Mouse (Mus musculus) B cell, adult 2 months (primary cell): Measurements from ENCODE around the gene Tsen2.

Experiments
- DNase-seq, 2 experiments: peaks; one replicate each; pipeline ENCODE4 v3.0.0; 2022

Gene Tsen2

DNA sequence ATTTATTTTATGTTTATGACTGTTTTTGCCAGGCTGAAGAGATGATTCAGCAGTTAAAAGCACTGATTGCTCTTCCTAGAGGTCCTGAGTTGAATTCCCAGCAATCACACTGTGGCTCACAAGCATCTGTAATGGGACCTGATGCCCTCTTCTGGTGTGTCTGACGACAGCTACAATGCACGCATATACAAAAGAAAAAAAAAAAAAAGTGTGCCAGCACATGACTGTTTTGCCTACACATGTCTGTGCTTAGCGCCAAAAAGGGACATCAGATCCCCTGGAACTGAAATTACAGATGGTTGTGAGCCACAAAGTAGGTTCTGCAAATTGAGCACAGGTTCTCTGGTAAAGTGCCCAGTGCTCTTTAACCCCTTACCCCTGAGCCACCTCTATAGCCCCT lies 2.1 kb upstream of the Tsen2 start:
- no peak for DNase-seq

DNA sequence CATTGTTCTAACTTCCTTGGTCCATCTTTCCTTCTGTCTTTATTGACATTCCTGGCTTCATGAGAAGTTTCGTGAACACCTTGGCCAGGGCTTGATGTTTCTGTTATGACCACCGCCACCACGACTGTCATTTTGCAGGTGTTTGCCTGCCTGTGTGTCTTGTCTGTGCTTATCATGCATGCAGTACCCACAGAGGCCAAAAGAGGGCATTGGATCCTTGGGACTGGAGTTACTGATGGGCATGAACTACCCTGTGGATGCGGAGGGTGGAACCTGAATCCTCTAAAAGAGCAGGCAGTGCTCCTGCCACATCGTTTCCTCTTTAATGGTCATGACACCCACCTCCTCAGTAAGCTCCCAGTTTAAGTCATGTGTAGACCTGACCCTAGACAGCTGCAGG lies 1.8 kb downstream of the Tsen2 start:
- DNase-seq = peak; percentile 42 to 55

DNA sequence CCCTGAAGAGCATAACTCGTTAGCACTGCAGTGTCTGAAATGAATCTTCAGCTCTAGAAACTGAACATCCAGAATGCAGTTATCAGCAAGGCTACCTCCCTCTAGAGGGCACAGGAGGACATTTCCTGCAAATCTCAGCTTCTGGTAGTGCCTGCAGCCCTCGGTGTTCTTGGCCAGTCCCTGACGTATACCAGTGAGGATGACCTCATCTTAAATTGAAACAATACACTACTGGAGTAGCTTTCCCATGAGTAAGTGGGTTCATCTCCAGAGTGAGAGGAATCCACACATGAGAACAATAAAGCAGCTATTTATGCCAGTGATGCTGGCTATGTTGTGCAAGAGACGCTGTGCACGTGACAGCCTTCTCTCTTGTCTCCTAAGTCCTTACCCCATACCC lies 11.0 kb downstream of the Tsen2 start:
- no peak for DNase-seq

DNA sequence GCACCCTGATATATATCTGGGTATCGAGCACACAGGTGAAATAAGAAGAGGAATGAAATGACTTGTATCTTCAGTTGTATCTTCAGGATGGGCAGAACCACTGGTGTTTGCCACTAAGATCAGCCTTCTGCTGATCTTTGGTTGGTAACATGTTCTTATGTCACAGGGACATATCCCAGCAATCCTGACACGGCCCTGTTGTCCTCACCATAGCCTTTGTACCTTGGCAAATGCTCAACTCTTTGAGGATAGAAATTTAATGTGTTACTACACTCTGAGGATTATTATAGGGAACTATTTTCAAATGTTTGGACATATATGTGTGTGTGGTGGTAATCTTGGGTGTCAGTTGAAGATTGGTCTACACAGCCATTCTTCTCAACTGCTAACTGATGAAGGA lies 13.7 kb downstream of the Tsen2 start:
- DNase-seq = no peak

DNA sequence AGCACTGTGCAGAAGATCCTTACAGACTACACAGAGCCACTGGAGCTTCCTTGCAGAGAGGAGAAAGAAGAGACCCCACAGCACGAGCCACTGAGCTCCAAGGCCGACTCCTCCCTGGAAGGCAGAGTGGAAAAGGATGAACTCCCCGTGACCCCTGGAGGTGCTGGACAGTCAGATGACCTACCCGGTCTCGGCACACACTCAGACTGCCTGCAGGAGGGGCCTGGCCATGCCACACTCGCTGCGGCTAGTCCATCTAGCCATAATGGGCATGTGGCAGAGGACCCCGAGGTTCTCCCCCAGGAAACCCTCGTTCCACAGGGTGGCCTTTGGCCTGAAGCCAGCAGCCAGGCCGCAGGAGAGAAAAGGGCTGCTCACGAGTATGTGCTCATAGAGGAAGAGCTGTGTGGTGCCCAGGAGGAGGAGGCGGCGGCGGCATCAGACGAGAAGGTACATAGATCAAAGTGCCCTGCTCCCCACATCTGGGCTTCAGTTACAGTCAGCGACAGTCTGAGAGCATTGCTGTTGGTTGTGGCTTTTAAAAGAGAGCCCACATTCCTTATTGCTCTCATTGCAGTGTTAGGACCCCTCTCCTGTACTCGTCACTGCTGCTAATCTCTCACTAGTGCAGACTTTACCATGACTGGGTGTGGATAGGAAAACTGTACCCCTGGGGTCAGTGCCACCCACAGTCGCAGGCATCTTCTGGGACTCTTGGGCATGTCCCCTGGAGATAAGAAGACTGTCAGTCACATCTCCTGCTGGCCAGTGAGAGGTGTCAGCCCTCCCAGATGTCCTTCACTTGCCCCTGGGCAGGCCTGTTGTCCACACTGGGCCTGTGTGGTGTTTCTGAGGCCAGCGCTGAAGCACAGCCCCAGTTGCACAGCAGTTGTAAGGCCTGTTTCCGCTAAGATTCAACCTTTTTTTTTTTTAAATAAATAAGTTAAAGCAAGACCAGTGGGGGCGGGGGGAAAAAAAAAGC lies 15.5 kb downstream of the Tsen2 start:
- DNase-seq = no peak

DNA sequence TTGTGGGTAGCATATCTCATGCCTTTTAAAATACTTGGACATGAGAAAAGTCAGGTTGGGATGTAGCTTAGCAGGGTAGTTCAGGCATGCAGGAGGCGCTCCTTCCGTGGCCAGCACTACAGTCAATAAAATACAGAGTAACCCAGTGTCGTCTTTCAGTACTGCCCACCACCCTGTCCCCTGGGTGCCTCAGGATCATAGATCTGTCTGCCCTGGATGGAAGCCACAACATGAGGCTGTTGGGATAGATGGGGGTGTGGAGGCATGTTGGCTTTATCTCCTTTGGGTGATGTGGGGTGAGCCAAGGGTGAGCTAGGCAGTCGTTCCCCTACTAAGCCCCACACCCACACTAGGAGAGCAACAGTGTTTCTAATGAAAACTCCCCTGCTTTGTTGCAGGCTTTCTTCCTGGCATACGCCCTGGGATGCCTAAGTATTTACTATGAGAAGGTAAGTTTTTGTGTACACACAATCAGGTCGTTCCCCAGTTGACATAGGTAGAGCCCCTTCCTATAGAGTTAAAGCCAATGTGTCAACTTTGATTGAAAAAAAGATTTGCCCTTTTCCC lies 21.1 kb downstream of the Tsen2 start:
- no peak for DNase-seq

DNA sequence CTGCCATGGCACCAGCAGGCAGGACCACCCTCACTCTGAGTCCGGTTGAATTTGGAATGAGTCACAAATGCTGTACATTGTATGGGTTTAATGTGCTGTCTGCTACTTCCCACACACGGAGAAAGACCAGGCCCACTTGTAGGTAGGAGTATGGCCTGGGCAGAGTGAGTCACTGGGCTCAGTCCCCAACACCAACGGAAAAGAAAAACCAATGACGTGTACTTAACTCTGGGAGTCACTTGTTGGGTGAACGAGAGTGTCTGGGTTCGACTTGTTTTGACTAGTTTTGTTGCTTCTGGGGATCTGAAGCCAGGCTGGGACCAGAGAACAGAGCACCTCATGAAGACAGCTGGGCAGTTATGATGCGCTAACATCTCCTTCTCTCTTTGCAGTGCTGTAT lies 29.7 kb downstream of the Tsen2 start:
- no peak for DNase-seq

DNA sequence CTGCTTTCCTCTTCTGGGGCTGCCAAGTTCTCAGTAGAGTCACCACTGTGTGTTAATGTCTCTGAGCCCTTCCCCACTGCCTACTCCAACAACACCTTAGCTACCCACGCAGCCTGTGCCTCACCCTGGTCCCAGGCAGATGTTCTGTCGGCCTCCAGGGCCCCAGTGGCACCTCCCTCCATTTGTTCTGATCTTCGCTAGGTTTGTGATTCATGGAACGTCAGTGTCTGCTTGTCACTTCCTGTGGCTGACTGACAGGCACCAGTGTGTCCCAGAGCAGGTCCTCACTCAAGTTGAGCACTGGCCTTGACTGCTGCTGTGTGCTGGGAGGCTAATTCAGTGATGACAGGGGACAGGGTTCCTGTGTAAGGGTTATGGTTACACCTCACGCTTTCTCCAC lies 32.9 kb downstream of the Tsen2 start:
- no peak for DNase-seq

DNA sequence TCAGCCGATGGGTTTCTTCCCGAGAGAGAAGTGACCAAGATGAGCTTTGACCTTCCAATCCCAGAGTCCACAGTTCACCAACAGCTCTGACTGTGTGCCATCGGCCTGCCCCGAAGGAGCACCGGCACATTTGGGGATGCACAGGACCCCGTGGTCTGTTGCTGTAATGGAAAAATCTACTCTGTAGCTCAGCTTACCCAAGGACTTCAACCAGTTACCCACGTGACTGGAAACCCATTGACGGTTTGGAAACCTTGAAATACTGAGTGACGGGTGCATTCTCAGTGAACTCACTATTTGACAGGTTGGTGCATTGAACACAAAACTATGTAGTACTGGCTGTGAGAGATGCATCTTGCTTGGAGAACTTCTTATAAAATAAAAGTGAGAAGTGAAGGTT lies 33.5 kb downstream of the Tsen2 start:
- DNase-seq = no peak

DNA sequence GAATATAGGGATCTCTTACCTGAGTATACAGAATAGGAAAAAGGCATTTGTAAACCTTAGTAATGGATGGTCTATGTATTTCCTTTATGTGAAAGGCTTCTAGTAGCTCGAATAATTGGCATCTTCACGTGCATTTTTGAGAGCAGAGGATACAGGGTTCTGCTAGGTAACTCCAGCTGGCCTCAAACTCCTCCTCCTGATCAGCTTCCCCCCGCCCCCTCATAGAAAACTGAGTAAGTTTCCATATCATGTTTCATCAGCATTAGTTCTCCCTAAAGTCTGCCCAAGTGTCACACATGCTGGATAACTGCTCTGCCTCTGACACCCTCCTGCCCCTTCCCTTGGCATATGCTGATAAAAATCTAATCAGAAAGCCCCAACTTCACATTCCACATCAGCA lies 36.3 kb downstream of the Tsen2 start:
- DNase-seq = no peak

DNA sequence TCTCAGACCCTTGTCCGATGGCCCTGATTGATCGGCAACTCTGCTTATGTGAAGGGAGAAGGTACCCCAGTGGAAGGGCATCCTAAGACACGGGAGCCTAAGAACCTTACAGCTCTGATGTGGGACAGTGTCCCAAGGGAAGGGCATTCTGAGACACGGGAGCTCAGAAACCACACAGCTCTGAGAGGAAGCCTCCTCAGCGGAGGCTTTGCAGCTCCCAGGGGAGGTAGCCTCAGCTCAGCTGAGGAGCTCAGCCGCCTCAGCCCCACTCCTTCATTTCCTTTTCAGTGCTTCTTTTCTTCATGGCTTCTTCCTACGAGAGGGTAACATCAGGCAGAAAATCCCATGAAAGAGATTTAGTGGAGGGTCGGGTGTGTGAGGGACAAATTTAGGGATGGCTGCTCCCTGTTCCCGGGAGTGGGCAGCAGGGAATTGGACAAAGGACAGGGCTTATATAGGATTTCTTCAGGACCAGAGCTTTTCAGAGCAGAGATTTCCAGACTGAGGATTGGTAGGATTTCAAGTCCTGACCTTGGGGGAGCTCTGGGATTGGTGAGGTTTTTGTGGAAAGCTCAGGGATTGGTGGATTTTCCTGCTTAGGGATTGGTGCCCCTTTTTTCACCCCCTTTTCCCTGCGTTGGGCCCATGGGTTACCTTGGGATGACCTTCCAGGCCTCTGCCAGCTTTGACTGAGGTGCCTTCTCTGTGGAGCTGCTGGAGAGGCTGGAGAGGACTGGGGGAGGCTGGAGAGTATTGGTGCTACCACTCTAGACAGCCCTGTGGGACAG lies 38.1 kb downstream of the Tsen2 start:
- peak; percentile 20 to 21 for DNase-seq

DNA sequence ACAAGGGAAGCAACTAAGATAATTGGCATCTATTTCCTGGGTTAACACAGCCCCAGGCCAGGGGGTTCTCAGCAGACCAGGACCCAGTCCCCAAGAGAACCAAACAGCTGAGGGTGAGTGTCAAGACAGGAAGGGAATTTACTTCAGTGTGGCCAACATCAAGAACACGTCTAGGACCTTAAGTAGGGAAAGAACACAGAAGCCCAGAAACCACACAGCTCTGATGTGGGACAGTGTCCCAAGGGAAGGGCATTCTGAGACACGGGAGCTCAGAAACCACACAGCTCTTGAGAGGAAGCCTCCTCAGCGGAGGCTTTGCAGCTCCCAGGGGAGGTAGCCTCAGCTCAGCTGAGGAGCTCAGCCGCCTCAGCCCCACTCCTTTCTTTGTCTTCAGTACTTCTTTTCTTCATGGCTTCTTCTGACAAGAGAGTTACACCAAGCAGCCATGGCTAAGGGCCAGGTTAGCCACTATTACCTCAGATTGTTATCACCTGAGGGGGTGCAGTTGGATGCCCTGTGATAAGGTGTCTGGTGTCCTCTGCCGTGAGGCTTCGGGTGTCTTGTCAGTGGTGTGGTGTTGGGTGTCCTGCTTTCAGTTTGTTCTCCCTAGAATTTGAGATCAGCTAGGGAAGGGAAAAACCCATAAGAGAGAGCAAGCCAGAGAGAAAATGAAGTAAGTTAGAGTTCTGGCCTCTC lies 39.1 kb downstream of the Tsen2 start:
- peak in 1 of 2 experiments; percentile 42 for DNase-seq

DNA sequence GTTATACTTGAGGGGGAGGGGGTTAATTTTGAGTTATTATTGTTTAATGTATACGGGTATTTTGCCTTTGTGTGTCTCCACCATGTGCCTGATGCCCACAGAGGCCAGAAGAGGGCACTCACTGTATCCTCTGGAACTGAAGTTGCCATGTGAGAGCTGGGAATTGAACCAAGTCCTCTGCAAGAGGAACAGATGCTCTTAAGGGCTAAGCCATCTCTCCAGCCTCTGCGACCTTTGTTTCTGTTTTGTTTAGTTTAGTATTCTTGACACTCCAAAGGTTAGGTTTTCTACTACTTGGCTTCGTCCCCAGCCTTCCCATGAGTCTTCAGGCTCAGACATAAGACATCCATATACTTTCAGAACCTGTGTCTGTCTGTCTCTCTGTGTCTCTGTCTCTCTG lies 39.7 kb downstream of the Tsen2 start:
- DNase-seq = peak in 1 of 2 experiments; percentile 2

DNA sequence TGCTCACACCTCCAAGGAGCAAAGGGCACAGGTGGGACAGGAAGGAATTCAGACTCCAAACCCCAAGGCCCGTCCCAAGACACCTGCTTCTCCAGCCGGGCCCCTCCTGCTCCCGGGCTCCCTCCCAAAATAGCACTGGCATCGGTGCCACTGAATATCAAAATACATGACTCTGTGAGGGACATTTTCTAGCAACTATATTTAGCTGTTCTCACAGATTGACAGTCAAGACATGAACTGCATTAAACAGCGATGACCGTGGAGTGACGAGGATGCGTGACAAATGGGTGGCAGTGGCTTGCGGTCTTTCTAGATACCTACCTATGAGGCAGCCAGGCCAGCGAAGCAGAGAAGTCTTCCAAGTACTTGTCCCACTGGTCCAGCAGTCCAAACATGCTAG lies 41.9 kb downstream of the Tsen2 start:
- DNase-seq = no peak

DNA sequence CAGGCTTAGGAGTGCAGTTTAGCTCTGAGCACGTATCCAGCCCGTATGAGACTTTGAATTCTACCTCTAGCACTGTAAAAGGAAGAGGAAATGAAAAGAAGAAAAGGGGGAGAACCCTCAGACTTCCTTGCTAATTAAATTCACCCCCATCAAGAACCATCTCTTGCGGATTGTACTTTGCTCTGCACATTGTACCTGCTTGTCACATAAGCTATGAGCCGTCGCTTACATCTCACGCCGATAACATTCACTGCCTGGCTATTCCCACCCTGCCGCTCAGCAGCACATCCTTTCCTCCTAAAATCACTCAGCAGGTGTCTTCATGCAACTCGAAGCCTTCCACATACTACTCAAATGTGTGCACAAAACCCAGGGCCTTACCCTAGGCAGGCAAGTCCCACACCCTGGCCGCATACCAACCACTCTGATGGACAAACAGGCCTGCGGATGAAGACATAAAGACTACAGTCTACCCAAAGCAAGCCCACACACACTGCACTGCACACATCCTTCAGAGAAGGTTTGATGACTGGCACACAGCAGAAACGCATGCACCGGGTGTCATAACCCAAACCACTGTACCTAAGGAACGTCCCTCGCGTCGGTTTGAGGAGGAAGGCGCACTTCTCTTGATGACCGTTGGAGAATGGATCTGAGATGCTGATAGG lies 47.4 kb downstream of the Tsen2 start:
- DNase-seq = no peak

DNA sequence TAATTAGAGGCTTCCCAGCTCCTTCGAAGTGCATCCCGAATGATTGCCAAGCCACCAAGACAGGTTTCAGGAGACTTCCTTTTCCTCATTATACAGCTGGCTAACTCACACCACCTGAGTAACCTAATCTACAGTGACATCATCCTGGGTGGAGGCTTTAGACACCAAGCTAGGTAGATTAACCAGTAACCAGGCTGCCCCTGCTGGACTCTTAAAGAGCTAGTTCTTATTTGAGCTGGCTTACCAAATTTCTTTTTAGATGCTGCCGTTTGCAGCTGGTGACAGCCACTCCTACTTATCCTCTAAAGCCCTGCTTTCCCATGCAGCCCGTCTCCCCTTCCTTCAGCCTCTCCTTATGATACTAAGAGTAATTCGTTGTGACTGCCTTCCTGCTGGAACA lies 48.0 kb downstream of the Tsen2 start, which contains the start of gene Mkrn2os:
Mkrn2os (minus strand) TSS at position 119 of the 400 bp plus-strand sequence.
- no peak for DNase-seq

DNA sequence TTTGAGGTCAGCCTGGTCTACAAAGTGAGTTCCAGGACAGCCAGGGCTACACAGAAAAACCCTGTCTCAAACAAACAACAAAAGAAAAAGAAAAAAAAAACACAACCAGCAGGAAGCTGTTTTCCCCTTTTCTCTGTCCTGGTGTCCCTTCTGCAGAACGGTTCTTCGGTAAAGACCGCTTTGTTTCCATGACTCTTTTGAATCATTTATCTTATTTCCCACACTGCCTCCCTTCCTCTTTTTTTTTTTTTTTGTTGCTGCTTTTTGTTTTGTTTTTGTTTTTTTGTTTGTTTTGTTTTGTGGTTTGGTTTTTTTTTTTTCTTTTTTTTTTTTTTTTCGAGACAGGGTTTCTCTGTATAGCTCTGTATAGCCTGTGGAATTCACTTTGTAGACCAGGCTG lies 48.8 kb downstream of the Tsen2 start:
- no peak for DNase-seq

DNA sequence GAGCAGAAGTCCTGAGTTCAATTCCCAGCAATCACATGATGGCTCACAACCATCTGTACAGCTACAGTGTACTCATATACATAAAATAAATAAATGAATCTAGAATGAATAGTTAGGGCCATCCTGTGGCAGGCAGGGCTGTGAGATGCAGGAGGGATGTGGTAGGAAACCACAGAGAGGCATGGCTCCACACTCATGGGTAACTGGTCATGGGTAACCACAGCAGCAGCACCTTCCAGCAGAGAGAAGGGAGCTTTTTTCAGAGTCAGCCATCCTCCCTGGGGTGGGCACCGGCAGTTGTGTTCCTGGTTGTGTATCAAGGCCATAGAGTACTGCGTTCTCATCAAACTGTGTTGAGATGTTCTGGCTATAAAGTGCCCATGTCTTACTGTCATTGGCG lies 50.0 kb downstream of the Tsen2 start:
- peak; percentile 26 to 36 for DNase-seq

DNA sequence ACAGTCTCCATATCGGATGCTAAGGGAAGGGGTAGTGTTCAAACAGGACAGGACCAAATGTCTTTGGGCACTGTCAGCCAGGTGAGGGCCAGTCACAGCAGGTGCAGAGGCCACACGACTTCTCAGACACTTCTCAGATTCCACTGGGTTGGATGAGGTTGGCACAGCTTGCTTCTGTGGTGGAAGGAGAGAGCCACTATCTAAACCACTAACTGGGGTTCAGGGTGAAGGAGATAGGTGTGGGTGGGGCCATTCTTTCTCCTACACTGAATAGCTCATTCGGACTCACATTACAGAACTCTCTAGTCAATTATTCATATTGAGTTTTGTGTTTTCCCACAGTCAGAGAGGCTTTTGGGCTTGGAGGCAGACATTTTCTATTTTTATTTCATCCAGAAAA lies 51.2 kb downstream of the Tsen2 start:
- no peak for DNase-seq

DNA sequence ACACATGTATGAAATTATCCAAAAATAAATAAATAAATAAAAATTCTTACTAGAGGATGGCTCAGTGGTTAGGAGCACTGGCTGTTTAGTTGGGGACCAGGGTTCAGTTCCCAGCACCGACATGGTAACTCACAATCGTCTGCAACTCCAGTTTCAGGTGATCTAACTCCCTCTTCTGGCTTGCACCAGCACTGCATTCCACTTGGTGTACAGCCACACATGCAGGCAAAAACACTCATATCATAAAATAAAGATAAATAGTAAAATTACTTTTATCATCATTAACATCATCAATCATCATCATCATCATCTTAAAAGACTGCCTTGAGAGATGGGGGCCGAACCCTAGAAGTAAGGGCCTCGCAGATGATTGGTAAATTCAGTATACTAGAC lies 56.9 kb downstream of the Tsen2 start:
- DNase-seq = no peak

DNA sequence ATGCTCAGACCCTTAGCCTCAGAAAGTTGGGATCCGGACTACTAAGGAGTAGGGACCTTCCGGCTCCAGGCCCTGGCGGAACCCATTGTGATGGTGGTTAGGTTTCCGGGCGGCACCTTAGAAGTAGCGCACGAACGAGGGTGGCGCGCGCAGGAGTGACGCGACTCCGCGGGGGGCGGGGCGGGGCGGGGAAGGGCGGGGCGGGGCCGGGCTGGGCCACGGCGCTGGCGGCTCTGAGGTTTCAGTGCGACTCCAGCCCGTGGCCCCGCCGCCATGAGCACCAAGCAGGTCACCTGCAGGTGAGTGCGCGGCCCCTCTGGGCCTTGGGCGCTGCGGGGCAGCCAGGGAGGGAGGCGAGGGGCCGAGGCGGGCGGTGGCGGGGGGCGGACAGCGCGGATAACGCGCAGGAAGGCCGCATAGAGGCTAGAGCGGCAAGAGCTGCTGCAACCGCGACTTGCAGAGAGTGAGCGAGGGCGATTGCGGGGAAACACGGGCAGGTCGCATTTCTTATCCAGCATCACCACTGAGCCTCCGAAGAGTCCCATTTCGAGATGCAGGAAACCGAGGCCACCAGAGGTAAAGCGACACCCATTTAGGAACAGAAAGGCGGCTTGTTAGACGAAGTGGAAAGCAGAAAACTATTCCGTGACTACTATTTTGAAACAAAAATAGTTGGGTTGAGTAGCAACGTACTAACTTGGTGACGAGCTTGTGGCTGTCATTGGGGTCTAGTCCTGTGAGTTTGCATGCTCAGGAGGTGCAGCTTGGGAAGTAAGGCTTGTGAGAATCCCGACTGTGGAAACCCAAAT lies 57.5 kb downstream of the Tsen2 start, which contains the start of gene Mkrn2:
Mkrn2 (plus strand) TSS at position 188 of the 809 bp plus-strand sequence.
- DNase-seq = peak; percentile 90
